Mouse (Mus musculus): ENCODE measurements around the gene Lpcat2b.

The Lpcat2b gene

DNA sequence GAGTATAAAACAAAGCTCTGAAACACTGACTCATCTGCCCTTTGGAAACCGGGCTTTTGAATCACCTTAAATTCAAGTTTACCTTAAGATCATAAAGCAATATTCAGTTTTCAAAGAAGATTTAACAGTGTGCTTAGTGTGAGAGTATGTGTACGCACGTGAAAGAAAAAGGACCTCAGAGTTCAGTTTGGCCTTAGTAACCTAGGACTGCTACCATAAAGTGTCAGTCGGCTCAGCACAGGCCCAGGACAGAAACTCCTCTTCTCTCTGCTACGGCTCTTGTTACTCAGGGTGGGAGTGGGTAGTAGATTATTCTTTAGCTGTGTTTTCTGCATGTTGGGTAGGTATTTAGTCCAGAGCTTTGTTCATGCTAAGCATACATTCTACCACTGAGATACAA is 18.3 kb downstream of the Lpcat2b start:
- no peak for DNase-seq

DNA sequence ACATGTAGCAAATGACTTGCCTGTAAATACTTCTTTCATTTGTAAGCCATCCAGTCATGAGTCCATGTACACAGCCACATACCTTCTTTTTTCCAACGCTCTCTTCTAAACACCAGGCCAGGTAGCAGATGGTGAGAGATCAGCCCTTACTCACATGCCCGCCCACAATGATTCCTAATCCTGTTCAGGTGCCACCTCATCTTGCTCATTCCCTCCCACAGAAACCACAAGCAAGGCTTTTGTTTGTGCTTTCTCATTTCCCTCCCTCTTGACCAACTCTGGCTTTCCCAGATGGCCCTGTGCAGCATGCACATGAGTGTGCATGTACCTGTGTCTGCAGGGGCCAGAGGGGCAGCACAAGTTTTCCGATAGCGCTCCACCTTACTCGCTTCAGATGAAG is 18.9 kb downstream of the Lpcat2b start:
- no peak for DNase-seq

DNA sequence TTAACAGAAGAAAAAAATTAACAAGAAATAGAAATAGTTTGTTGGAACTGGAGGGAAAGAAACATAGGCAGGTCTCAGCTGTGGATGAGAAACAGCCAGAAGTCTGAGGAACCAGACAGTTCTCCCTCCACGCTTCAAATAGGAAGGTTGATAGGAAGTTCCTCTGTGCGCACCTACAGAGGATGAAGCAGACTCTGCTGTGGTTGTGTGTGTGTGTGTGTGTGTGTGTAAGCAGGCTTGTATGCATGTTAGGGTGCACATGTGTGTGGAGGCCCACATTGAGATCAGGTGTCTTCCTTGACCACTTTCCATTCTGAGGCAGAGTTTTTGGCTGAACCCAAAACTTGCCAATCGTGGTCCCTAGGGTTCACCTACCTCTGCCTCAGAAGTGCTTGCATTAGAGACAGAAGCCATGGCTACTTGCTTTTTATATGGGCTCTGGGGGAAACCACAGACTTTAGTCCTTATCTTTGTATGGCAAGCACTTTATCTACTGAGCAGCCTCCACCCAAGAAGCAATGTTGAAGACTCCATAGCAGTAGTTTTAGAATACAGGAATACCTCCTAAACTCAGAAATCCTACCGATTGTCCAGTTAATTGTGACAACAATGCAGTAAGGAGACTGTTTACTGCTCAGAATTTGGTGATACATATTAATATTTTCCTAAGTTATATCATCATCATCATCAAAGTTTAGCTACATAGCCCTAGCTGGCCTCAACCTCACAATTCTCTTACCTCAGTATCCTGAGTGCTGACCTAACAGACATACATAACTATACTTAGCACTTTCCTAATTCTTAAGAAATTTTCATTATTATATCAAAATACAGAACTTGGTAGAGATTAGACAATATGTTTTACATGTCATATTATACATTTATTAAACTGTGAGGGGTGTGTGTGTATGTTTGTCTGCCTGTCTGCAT is 31.1 kb downstream of the Lpcat2b start:
- DNase-seq = no peak

DNA sequence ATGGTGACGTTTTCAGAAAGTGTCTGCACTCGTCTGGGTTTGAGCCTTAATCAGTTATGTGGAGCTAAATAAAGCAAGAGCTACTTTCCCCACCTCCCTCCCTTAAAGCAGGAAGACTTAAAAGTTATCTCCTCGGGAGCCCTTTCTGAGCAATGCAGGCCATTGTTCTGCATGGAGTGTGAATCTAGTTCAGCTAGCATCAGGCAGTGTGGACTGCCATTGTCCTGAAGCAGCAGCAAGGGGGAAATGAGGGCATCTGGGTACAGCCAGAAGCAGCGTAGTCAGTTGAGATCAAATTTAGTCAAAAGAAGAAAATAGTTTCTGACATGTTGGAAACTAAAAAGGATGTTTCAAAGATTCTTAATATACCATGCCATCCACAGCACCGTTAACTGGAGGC is 35.2 kb downstream of the Lpcat2b start:
- DNase-seq = no peak

DNA sequence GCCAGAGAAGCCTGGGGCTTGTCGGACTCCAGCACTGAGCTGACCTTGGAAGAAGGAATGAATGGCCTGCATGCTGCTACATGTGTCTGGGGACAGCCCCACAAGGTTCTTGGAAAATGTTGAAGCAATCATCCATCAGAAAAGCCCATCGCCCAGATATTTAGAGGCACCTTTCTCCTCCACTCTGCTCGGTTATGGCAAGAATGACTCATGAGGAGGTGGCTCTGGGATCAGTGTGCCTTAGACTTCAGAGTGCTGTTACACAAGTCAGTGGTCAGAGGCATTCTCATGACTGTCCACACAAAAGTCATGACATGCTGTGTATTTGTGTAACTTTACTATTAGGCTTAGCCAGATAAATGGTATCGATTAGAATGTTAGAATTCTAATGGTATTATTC is 35.7 kb downstream of the Lpcat2b start:
- no peak for DNase-seq

DNA sequence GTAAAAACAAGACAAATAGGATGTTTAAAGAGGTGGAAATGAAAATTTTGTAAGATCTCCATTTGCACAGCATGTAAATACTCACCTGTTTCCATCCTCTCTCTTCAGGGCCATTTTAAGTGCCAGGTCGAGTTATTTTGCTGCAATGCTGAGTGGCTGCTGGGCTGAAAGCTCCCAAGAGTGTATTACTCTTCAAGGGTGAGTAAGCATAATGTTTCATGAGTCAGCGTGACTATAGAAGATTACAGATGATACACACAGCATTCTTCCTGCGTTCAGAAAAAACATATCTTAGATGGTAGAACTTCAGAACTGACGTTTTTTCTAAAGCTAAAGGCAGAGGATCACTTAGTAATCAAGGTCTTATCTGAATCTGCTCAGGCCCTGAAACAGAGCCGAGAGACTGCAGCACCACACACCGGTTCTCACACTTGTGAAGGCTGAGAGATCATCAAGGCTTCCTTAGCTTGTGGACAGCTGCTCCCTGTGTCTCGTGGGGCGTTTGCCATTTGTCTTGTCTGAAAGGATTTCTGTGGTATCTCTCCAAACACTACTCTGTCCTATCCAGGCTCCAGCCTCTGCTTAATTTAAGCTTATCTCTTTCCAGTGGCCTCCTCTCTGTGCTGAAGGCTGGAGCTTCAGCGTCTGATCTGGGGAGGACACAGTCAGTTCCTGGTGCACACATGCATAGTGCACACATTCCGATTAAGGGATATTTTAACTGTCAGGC is 39.4 kb downstream of the Lpcat2b start:
- no peak for DNase-seq

DNA sequence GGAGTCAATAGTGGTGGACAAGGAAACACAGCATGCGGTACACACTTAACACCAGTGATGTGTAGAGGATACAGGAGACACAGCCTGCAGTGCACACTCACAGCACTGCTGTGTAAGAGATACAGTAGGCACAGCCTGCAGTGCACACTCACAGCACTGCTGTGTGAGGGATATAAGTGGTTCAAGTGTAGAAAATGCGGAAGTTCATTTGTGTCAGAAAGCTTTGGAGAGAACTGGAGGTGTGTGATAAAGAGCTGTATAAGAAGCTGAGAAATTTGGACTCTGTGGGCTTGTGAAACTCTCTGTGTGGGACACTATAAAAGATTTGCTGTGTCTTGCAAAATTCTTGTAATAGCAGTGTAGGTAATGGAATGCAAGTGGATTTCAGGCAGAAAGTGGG is 48.8 kb downstream of the Lpcat2b start:
- no peak for DNase-seq
